Mouse (Mus musculus) heart, embryonic 13.5 days (tissue): ENCODE measurements at regions not wholly inside any gene's neighbourhood (a gene's known extent, or its start where the extent isn't known, plus 50 kb on each side); places are given as distances from the start of the nearest gene placed in this dataset.

Source experiments
- ATAC-seq: fragments of 200-750 bp; cut with Nextera tagmentation; 2 replicates; pipeline ENCODE4 v1.8.0; 2017; ENCODE audit warnings: moderate TSS enrichment; ENCODE audit not compliant: insufficient number of reproducible peaks, low FRiP score, low TSS enrichment; ENCODE audit errors: extremely low read depth
- H3K27ac ChIP-seq: fragments of 300-500 bp; sonication (generic); replicated peaks from 2 replicates; pipeline ENCODE4 v1.5.1; 2015; ENCODE audit warnings: moderate library complexity, mild to moderate bottlenecking, inconsistent platforms
- H3K27me3 ChIP-seq: fragments of 300-500 bp; sonication (generic); replicated peaks from 2 replicates; pipeline ENCODE4 v1.6.1; 2015; ENCODE audit warnings: mild to moderate bottlenecking, inconsistent platforms
- H3K36me3 ChIP-seq: fragments of 300-500 bp; sonication (generic); 2 replicates; pipeline ENCODE4 v1.6.1; 2015; ENCODE audit warnings: mild to moderate bottlenecking, inconsistent platforms
- H3K4me1 ChIP-seq: fragments of 300-500 bp; sonication (generic); 2 replicates; pipeline ENCODE4 v1.6.1; 2015; ENCODE audit warnings: inconsistent platforms
- H3K4me2 ChIP-seq: fragments of 300-500 bp; sonication (generic); 2 replicates; pipeline ENCODE4 v1.6.1; 2015; ENCODE audit warnings: inconsistent platforms, mild to moderate bottlenecking, moderate library complexity
- H3K4me3 ChIP-seq: fragments of 300-500 bp; sonication (generic); 2 replicates; pipeline ENCODE4 v1.5.1; 2015; ENCODE audit warnings: moderate library complexity, mild to moderate bottlenecking, inconsistent platforms
- H3K9ac ChIP-seq: fragments of 300-500 bp; sonication (generic); 2 replicates; pipeline ENCODE4 v1.6.1; 2015; ENCODE audit warnings: inconsistent platforms, mild to moderate bottlenecking, moderate library complexity
- H3K9me3 ChIP-seq: fragments of 300-500 bp; sonication (generic); 2 replicates; pipeline ENCODE4 v1.6.1; 2016; ENCODE audit warnings: inconsistent platforms
- WGBS: fragments of 180-500 bp; shearing (Covaris S2); methylation state at CpG from one replicate; pipeline ENCODE4 v1.1.7; 2015; ENCODE audit warnings: mixed read lengths; 5-methylcytosine and 5-hydroxymethylcytosine counted together

GRCm38 (mm10) chr13:69867296-69868065, 65.3 kb downstream of the Med10 start:
- no peak overlapping the region for H3K9ac ChIP-seq
- no peak overlapping the region for H3K27ac ChIP-seq
- no peak for ATAC-seq
- H3K9me3 ChIP-seq = no peaks in the 10 kb centered on the region
- no peaks in the 10 kb centered on the region for H3K36me3 ChIP-seq
- H3K4me1 ChIP-seq = no peaks in the 10 kb centered on the region
- H3K4me2 ChIP-seq = no peak overlapping the region
- no peaks in the 10 kb centered on the region for H3K27me3 ChIP-seq
- 72% methylated on average over 15 of the region's 15 CpGs for WGBS
- no peak overlapping the region for H3K4me3 ChIP-seq

- Histone ChIP-seq H3K4me3 (no peak overlapping the region), H3K27ac (no peak overlapping the region), H3K36me3 (no peaks in the 10 kb centered on the region), H3K9ac (no peak overlapping the region), H3K4me2 (no peak overlapping the region), H3K27me3 (no peaks in the 10 kb centered on the region), H3K9me3 (no peaks in the 10 kb centered on the region), H3K4me1 (no peaks in the 10 kb centered on the region)
- ATAC-seq = no peak
- 17% methylated on average over 5 of the region's 5 CpGs for WGBS
Observed at GRCm38 (mm10) chr13:69896536-69896935, 94.3 kb downstream of the Med10 start.

- Histone ChIP-seq H3K4me2 (no peak overlapping the region), H3K36me3 (no peaks in the 10 kb centered on the region), H3K4me1 (no peaks in the 10 kb centered on the region), H3K4me3 (no peak overlapping the region), H3K27ac (no peak overlapping the region), H3K9me3 (no peaks in the 10 kb centered on the region), H3K9ac (no peak overlapping the region), H3K27me3 (no peaks in the 10 kb centered on the region)
- ATAC-seq = no peak
Observed at GRCm38 (mm10) chr13:69901139-69901538, 98.9 kb downstream of the Med10 start.

- H3K4me2 ChIP-seq = no peak overlapping the region
- no peak overlapping the region for H3K9ac ChIP-seq
- no peak overlapping the region for H3K27ac ChIP-seq
- 65% methylated on average over 15 of the region's 15 CpGs for WGBS
- no peak overlapping the region for H3K4me3 ChIP-seq
- H3K27me3 ChIP-seq = no peaks in the 10 kb centered on the region
- H3K36me3 ChIP-seq = no peaks in the 10 kb centered on the region
- ATAC-seq = no peak
- H3K9me3 ChIP-seq = no peaks in the 10 kb centered on the region
- H3K4me1 ChIP-seq = no peaks in the 10 kb centered on the region
Observed at GRCm38 (mm10) chr13:69906802-69907537, 104.8 kb downstream of the Med10 start.

- WGBS = 55% methylated on average over 3 of the region's 3 CpGs
- ATAC-seq = no peak
- no peaks in the 10 kb centered on the region for H3K36me3 ChIP-seq
- no peaks in the 10 kb centered on the region for H3K27me3 ChIP-seq
- no peaks in the 10 kb centered on the region for H3K4me1 ChIP-seq
- H3K4me2 ChIP-seq = no peak overlapping the region
- H3K27ac ChIP-seq = no peak overlapping the region
- no peak overlapping the region for H3K4me3 ChIP-seq
- no peak overlapping the region for H3K9ac ChIP-seq
- H3K9me3 ChIP-seq = 0 out of 2 replicates have a peak, but pooled peaks cover 4% of the 10 kb centered on the region
Observed at GRCm38 (mm10) chr13:69915796-69916195, 113.6 kb downstream of the Med10 start.

- Histone ChIP-seq H3K27me3 (no peaks in the 10 kb centered on the region), H3K4me1 (no peaks in the 10 kb centered on the region), H3K9ac (no peak overlapping the region), H3K27ac (no peak overlapping the region), H3K36me3 (no peaks in the 10 kb centered on the region), H3K4me3 (no peak overlapping the region), H3K9me3 (no peaks in the 10 kb centered on the region), H3K4me2 (no peak overlapping the region)
- 71% methylated on average over 9 of the region's 9 CpGs for WGBS
- no peak for ATAC-seq
Observed at GRCm38 (mm10) chr13:69932695-69933550, 130.7 kb downstream of the Med10 start.

- Histone ChIP-seq H3K4me2 (no peak overlapping the region), H3K4me3 (no peak overlapping the region), H3K36me3 (no peaks in the 10 kb centered on the region), H3K4me1 (no peaks in the 10 kb centered on the region), H3K9ac (no peak overlapping the region), H3K27me3 (no peaks in the 10 kb centered on the region), H3K9me3 (no peaks in the 10 kb centered on the region), H3K27ac (no peak overlapping the region)
- WGBS = 67% methylated on average over 6 of the region's 6 CpGs
- no peak for ATAC-seq
Observed at GRCm38 (mm10) chr13:69933551-69933845, 131.3 kb downstream of the Med10 start.

GRCm38 (mm10) chr13:69939791-69940190, 137.6 kb downstream of the Med10 start:
- H3K9me3 ChIP-seq = no peaks in the 10 kb centered on the region
- no peak overlapping the region for H3K4me3 ChIP-seq
- ATAC-seq = no peak
- no peak overlapping the region for H3K4me2 ChIP-seq
- WGBS = 85% methylated on average over 4 of the region's 4 CpGs
- H3K9ac ChIP-seq = no peak overlapping the region
- no peaks in the 10 kb centered on the region for H3K36me3 ChIP-seq
- H3K27ac ChIP-seq = no peak overlapping the region
- H3K27me3 ChIP-seq = no peaks in the 10 kb centered on the region
- no peaks in the 10 kb centered on the region for H3K4me1 ChIP-seq

GRCm38 (mm10) chr13:69944651-69945050, 142.5 kb downstream of the Med10 start:
- H3K9ac ChIP-seq = no peak overlapping the region
- ATAC-seq = no peak
- H3K4me1 ChIP-seq = peaks cover 11% of the 10 kb centered on the region
- H3K27ac ChIP-seq = no peak overlapping the region
- WGBS = 13% methylated on average over 1 of the region's 1 CpGs
- no peaks in the 10 kb centered on the region for H3K36me3 ChIP-seq
- H3K4me3 ChIP-seq = no peak overlapping the region
- peaks cover under 1% of the 10 kb centered on the region; the same call in 1 of the 2 replicates for H3K9me3 ChIP-seq
- H3K4me2 ChIP-seq = no peak overlapping the region
- no peaks in the 10 kb centered on the region for H3K27me3 ChIP-seq

- H3K4me1 ChIP-seq = peaks cover 11% of the 10 kb centered on the region
- no peaks in the 10 kb centered on the region for H3K36me3 ChIP-seq
- no peak for ATAC-seq
- H3K4me3 ChIP-seq = no peak overlapping the region
- WGBS = 24% methylated on average over 7 of the region's 7 CpGs
- no peak overlapping the region for H3K27ac ChIP-seq
- H3K9ac ChIP-seq = no peak overlapping the region
- H3K9me3 ChIP-seq = peaks cover 5% of the 10 kb centered on the region
- no peaks in the 10 kb centered on the region for H3K27me3 ChIP-seq
- H3K4me2 ChIP-seq = no peak overlapping the region
Observed at GRCm38 (mm10) chr13:69946615-69947014, 144.4 kb downstream of the Med10 start.

GRCm38 (mm10) chr13:69952061-69952460, 149.9 kb downstream of the Med10 start:
- 72% methylated on average over 4 of the region's 4 CpGs for WGBS
- ATAC-seq = no peak

More at GRCm38 (mm10) chr13:69952061-69952460, 149.9 kb downstream of the Med10 start:
- Histone ChIP-seq H3K27ac (no peak overlapping the region), H3K4me3 (no peak overlapping the region), H3K27me3 (no peaks in the 10 kb centered on the region), H3K36me3 (no peaks in the 10 kb centered on the region), H3K4me1 (peaks cover 2% of the 10 kb centered on the region), H3K9ac (no peak overlapping the region), H3K4me2 (no peak overlapping the region), H3K9me3 (peaks cover 5% of the 10 kb centered on the region)
